Mouse (Mus musculus) kidney, embryonic 16.5 days (tissue): ENCODE measurements at regions not wholly inside any gene's neighbourhood (a gene's known extent, or its start where the extent isn't known, plus 50 kb on each side); places are given as distances from the start of the nearest gene placed in this dataset.

ENCODE experiments used
- ATAC-seq: fragments of 200-750 bp; cut with Nextera tagmentation; 2 replicates; pipeline ENCODE4 v1.8.0; 2017; ENCODE audit warnings: moderate TSS enrichment; ENCODE audit not compliant: low FRiP score, low TSS enrichment
- H3K27ac ChIP-seq: fragments of 300-500 bp; sonication (generic); 2 replicates; pipeline ENCODE4 v1.5.1; 2014; ENCODE audit warnings: low read length
- H3K27me3 ChIP-seq: fragments of 300-500 bp; sonication (generic); 2 replicates; pipeline ENCODE4 v1.6.1; 2014; ENCODE audit warnings: low read length, control low read depth, mixed read lengths; ENCODE audit not compliant: insufficient read depth
- H3K36me3 ChIP-seq: fragments of 300-500 bp; sonication (generic); 2 replicates; pipeline ENCODE4 v1.6.1; 2014; ENCODE audit warnings: low read length, control low read depth, mixed read lengths; ENCODE audit not compliant: insufficient read depth
- H3K4me1 ChIP-seq: fragments of 300-500 bp; sonication (generic); 2 replicates; pipeline ENCODE4 v1.6.1; 2014; ENCODE audit warnings: low read length, control low read depth, mixed read lengths; ENCODE audit not compliant: insufficient read depth
- H3K4me2 ChIP-seq: fragments of 300-500 bp; sonication (generic); replicated peaks from 2 replicates; pipeline ENCODE4 v1.6.1; 2014; ENCODE audit warnings: low read depth, low read length
- H3K4me3 ChIP-seq: fragments of 300-500 bp; sonication (generic); 2 replicates; pipeline ENCODE4 v1.5.1; 2014; ENCODE audit warnings: mild to moderate bottlenecking, low read length
- H3K9ac ChIP-seq: fragments of 300-500 bp; sonication (generic); replicated peaks from 2 replicates; pipeline ENCODE4 v1.6.1; 2014; ENCODE audit warnings: low read length
- H3K9me3 ChIP-seq: fragments of 300-500 bp; sonication (generic); 2 replicates; pipeline ENCODE4 v1.6.1; 2016; ENCODE audit warnings: low read length, control low read depth
- WGBS: fragments of 180-500 bp; shearing (Covaris S2); extraction: QIAGEN DNeasy Blood & Tissue Kit; methylation state at CpG from one replicate; pipeline ENCODE4 v1.1.7; 2014; 5-methylcytosine and 5-hydroxymethylcytosine counted together

DNA sequence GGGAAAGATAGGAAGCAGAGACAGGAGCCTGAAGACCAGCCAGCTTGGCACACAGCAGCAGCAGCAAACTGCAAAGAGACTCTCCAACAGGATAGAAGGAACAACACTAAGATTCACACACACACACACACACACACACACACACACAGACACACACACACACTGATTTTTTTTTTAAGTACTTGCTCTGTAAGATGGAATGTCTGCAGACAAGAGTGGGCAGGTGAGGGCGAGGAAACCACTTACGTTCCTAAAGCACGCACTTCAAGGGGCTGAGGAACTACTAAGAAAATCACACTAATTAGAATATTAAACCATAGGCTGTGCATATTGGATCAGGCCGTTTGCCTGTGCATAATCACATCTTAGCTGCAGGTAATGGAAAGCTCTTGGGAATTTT, 237.8 kb upstream of the Prok2 start:
- 90% methylated on average over 4 of the region's 4 CpGs for WGBS
- Histone ChIP-seq H3K27ac (no peak overlapping the region), H3K27me3 (no peaks in the 10 kb centered on the region), H3K36me3 (no peaks in the 10 kb centered on the region), H3K4me3 (no peak overlapping the region), H3K9ac (no peak overlapping the region), H3K4me2 (no peak overlapping the region), H3K9me3 (0 out of 2 replicates have a peak, but pooled peaks cover 11% of the 10 kb centered on the region), H3K4me1 (peaks cover 4% of the 10 kb centered on the region; the same call in 1 of the 2 replicates)
- no peak for ATAC-seq

DNA sequence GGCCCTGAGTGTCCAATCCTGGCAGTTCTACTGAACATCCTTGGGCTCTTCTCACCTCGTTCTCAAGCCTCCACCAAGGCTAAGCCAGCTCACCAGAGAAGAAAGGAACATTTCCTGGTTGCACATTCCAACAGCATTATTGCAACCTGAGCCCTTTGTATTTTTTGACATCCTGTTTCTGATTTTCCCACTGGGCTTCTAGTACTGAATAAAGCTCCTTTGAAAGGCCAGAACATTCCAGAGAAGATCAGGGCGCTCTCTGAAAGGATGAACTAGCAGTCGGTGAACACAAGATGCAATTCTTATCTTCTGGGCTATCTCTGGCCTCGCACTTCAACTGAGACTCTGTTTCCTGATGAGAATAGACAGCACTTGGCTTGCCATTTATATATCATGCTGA, 233.2 kb upstream of the Prok2 start:
- ATAC-seq: no peak
- WGBS: 62% methylated on average over 4 of the region's 4 CpGs
- H3K4me1 ChIP-seq: no peaks in the 10 kb centered on the region

DNA sequence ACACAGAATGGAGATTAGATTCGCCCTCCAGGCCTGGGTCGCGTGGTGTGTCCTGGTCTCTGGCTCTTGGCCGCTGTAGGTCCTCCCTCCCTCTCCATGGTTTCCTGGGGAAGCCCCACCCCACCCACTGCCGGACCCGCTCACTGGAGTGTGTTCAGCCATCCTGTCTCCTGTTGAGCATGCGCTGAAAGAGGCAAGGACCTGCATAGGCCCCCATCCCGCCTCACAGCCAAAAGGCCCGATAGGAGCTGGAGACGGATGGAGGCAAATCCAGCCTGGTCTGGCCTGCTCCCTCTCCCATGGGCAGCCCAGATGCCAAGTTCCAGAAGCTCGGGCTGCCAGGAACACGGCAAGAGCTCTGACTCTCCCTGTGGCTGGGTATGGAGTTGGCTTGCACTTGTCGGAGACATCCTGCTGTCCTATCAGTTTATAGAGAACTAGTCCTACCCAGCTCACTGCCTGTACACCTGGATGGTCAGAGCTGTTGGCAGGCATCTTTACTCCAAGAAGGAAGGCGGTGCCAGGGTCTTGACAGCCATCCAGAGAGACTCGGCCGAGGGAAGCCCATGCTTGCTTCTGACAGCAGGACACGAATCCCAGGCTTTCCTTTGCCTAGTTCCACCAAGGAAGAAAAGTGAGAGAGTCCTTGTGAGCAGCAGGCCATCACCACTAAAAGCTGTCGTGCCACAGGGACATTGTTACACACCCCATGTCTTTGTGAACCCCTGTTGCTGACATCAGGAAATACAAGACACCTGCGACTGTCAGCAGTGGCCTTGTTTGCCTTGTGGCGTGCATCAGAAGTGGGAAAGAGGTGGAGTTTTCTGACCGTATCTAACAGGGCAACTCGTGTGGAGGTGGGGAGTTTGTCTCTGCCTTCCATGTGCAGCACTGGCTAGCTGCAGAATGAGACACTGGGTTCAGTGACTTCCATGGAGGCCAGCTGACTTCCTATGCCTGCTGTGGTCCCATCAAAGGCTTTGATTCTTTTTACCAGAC, 228.9 kb upstream of the Prok2 start:
- Histone ChIP-seq H3K4me1 (no peaks in the 10 kb centered on the region), H3K27me3 (no peaks in the 10 kb centered on the region), H3K9ac (no peak overlapping the region), H3K9me3 (no peaks in the 10 kb centered on the region), H3K4me2 (no peak overlapping the region), H3K27ac (no peak overlapping the region), H3K36me3 (no peaks in the 10 kb centered on the region), H3K4me3 (no peak overlapping the region)
- ATAC-seq: peak; percentile 89
- 66% methylated on average over 22 of the region's 22 CpGs for WGBS

More for the DNA sequence above, 233.2 kb upstream of the Prok2 start:
- H3K36me3 ChIP-seq: no peaks in the 10 kb centered on the region
- no peaks in the 10 kb centered on the region for H3K9me3 ChIP-seq
- no peak overlapping the region for H3K27ac ChIP-seq
- no peak overlapping the region for H3K9ac ChIP-seq
- H3K27me3 ChIP-seq: no peaks in the 10 kb centered on the region
- no peak overlapping the region for H3K4me3 ChIP-seq
- no peak overlapping the region for H3K4me2 ChIP-seq

DNA sequence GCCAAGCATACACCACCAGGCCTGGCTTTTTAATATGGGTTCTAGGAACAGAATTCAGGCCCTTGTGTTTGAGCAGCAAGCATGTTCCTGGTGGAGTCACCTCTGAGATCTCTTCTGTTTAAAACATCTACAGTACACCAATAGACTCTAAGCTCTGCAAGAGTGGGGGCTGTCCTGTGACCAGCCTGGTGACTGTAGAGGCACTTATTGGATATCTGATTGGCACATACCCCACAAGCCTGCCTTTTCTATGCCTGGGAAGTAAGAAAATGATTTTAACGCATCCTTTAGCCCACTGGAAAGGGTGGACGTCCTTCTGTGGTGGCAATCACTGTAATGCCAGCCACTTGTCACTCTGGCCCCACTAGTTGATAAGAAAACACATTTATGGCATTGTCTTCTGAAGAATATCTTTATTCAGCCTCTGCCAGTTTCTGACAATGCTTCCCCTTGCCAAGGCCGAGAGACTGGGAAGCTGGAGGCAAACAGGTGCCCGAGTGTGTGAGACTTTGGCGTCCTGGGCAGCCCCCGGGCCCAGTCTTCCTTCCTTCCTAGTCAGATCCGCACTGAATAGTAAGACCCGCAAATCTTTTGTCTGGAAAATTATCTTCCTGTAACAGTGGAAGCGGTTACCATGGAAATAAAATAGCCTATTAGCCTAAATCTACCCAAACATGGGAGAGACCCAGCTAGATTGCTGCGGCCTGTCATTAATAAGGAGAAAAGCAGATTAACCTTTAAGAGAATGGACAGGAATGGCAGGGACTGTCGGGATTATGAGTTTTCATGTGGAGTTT, 228.0 kb upstream of the Prok2 start:
- H3K9me3 ChIP-seq: no peaks in the 10 kb centered on the region
- no peak overlapping the region for H3K4me3 ChIP-seq
- 70% methylated on average over 11 of the region's 11 CpGs for WGBS
- no peak for ATAC-seq
- no peak overlapping the region for H3K4me2 ChIP-seq
- H3K27ac ChIP-seq: no peak overlapping the region
- no peaks in the 10 kb centered on the region for H3K36me3 ChIP-seq
- H3K4me1 ChIP-seq: no peaks in the 10 kb centered on the region
- no peak overlapping the region for H3K9ac ChIP-seq
- H3K27me3 ChIP-seq: no peaks in the 10 kb centered on the region

DNA sequence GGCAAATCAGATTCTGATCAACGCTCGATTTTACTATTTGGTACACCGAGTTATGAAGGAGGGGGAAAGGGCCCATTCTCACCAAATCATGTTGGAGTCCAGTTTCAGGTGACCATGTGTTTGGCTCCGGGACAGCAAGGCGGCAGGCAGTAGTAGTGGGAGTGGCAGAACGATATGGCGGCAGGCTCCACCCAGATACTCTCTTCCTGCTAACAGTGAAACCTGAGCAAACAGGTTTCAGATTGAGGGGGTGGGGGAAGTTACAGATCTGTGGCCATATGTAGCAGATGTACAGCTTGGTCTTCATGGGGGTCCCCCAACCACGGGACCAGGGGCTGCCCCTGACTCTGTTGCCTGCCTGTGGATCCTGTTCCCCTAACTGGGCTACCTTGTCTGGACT, 224.6 kb upstream of the Prok2 start:
- Histone ChIP-seq H3K4me3 (no peak overlapping the region), H3K9ac (no peak overlapping the region), H3K4me1 (no peaks in the 10 kb centered on the region), H3K27ac (no peak overlapping the region), H3K36me3 (no peaks in the 10 kb centered on the region), H3K4me2 (no peak overlapping the region), H3K9me3 (no peaks in the 10 kb centered on the region), H3K27me3 (no peaks in the 10 kb centered on the region)
- ATAC-seq: no peak
- WGBS: 81% methylated on average over 8 of the region's 8 CpGs

DNA sequence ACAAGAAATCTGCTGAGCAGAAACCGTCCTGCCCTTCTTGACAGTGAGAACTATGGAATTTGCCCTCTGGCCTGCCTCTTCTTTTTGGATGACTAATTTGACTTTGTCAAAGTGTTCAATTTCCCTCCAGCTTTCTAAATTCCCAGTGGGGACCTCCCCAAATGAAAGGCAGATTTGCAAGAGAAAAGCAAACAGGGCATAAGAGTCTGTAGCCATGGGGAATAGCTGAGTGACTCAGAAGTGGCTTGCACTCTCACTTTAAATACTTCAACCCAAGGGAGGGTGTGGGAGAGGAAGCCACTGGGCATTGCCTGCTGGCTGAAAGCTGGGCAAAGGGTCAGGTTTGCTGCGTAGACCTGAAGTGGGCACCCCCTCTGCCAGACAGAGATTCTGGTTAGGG, 220.7 kb upstream of the Prok2 start:
- H3K9ac ChIP-seq: no peak overlapping the region
- H3K9me3 ChIP-seq: 0 out of 2 replicates have a peak, but pooled peaks cover 5% of the 10 kb centered on the region
- H3K4me1 ChIP-seq: no peaks in the 10 kb centered on the region
- H3K4me2 ChIP-seq: no peak overlapping the region
- no peak overlapping the region for H3K27ac ChIP-seq
- 50% methylated on average over 2 of the region's 2 CpGs for WGBS
- no peak overlapping the region for H3K4me3 ChIP-seq
- no peak for ATAC-seq
- 0 out of 2 replicates have a peak, but pooled peaks cover 4% of the 10 kb centered on the region for H3K27me3 ChIP-seq
- H3K36me3 ChIP-seq: no peaks in the 10 kb centered on the region

DNA sequence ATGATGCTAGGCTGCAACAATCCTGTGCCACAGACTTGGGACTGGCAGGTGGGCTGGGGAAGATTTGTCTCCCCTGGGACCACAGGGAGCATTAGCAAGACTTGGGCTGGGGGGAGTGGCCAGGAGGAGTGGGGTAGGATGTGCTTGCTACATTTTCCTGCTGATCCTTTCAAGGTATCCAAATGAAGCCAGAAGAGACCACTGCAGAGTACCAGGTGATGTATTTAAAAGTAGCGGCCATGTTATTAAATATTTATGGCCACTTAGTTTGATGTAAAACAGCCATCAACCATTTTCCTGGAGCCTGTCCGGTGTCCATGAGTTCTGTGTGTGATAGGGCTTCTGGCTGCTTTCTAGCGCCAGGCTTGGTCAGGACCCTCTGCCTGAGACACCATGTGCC, 220.3 kb upstream of the Prok2 start:
- WGBS: 71% methylated on average over 3 of the region's 3 CpGs

DNA sequence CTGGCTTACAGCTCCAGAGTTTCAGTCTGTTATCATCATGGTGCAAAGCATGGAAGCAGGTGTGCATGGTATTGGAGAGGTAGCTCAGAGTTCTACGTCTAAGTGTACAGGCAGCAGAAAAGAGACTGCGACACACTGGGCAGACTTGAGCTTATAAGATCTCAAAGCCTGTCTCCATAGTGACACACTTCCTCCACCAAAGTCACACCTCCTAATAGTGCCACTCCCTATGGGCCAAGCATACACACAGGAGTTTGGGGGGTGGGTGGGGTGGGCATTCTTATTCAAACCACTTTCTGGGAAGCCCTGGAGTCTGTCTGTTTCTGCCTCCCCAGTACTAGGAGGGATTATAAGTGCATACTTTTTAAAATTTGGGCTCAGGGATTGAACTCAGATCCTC, 219.5 kb upstream of the Prok2 start:
- WGBS: 85% methylated on average over 2 of the region's 2 CpGs
- Histone ChIP-seq H3K36me3 (no peaks in the 10 kb centered on the region), H3K4me3 (no peak overlapping the region), H3K4me1 (no peaks in the 10 kb centered on the region), H3K4me2 (no peak overlapping the region), H3K9ac (no peak overlapping the region), H3K27ac (no peak overlapping the region), H3K9me3 (0 out of 2 replicates have a peak, but pooled peaks cover 5% of the 10 kb centered on the region), H3K27me3 (peaks cover 8% of the 10 kb centered on the region; the same call in 1 of the 2 replicates)
- ATAC-seq: no peak

More for the DNA sequence above, 220.3 kb upstream of the Prok2 start:
- 0 out of 2 replicates have a peak, but pooled peaks cover 5% of the 10 kb centered on the region for H3K9me3 ChIP-seq
- no peaks in the 10 kb centered on the region for H3K4me1 ChIP-seq
- H3K4me2 ChIP-seq: no peak overlapping the region
- no peak overlapping the region for H3K4me3 ChIP-seq
- 0 out of 2 replicates have a peak, but pooled peaks cover 4% of the 10 kb centered on the region for H3K27me3 ChIP-seq
- H3K9ac ChIP-seq: no peak overlapping the region
- no peaks in the 10 kb centered on the region for H3K36me3 ChIP-seq
- H3K27ac ChIP-seq: no peak overlapping the region
- ATAC-seq: no peak

DNA sequence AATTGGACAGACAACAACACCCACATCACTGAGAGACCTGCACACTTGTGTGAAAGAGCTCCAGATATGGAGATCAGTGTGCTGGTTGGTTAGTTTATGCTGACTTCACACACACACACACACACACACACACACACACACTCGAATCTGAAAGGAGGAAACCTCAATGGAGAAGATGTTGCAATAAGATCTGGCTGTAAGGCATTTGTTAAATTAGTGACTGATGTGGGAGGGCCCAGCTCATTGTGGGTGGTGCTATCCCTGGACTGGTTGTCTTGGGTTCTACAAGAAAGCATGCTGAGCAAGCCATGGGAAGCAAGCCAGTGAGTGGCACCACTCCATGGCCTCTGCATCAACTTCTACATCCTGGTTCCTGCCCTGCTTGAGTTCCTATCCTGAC, 216.8 kb upstream of the Prok2 start:
- Histone ChIP-seq H3K27me3 (peaks cover 10% of the 10 kb centered on the region; the same call in 1 of the 2 replicates), H3K4me3 (no peak overlapping the region)

More for the DNA sequence above, 216.8 kb upstream of the Prok2 start:
- Histone ChIP-seq H3K4me1 (peaks cover 4% of the 10 kb centered on the region; the same call in 1 of the 2 replicates), H3K9me3 (0 out of 2 replicates have a peak, but pooled peaks cover 5% of the 10 kb centered on the region), H3K27ac (no peak overlapping the region), H3K4me2 (no peak overlapping the region), H3K36me3 (no peaks in the 10 kb centered on the region), H3K9ac (no peak overlapping the region)
- no peak for ATAC-seq
- WGBS: 79% methylated on average over 1 of the region's 1 CpGs
